Mouse (Mus musculus) spleen, adult 2 months (tissue): ENCODE data around the gene Jarid2. TPM values are rescaled to one million over a fixed set of nuclear protein-coding genes. Genes with fewer than 3 reads are reported as not detected.

Experiments used
- DNase-seq, 2 experiments: peaks; one replicate each; pipeline versions ENCODE4 v3.0.0 to v3.0.0-alpha.2; 2012 to 2021; ENCODE audit warnings: low spot score in 2 of 2, low read depth in 1 of 2
- H3K27ac ChIP-seq: fragments of 200-500 bp; 2 replicates; pipeline ENCODE4 v1.5.1; 2012; ENCODE audit warnings: low read length, inconsistent platforms; ENCODE audit not compliant: insufficient read depth
- H3K27me3 ChIP-seq: fragments of 200-500 bp; 2 replicates; pipeline ENCODE4 v1.6.1; 2012; ENCODE audit warnings: mild to moderate bottlenecking, moderate library complexity, low read length, inconsistent platforms; ENCODE audit not compliant: control insufficient read depth, insufficient read depth
- H3K36me3 ChIP-seq: fragments of 200-500 bp; 2 replicates; pipeline ENCODE4 v1.6.1; 2012; ENCODE audit warnings: mild to moderate bottlenecking, low read length, inconsistent platforms; ENCODE audit not compliant: control insufficient read depth, insufficient read depth
- H3K4me1 ChIP-seq: fragments of 200-500 bp; 2 replicates; pipeline ENCODE4 v1.6.1; 2011; ENCODE audit warnings: inconsistent platforms; ENCODE audit not compliant: control insufficient read depth, insufficient read depth, insufficient read length
- H3K4me3 ChIP-seq: fragments of 200-500 bp; 2 replicates; pipeline ENCODE4 v1.5.1; 2011; ENCODE audit warnings: mild to moderate bottlenecking, inconsistent platforms; ENCODE audit not compliant: insufficient read depth, insufficient read length; ENCODE audit errors: extremely low read depth
- CTCF ChIP-seq: fragments of 200-500 bp; IDR thresholded peaks from 2 replicates; pipeline ENCODE4 v1.5.1; 2011; ENCODE audit warnings: mild to moderate bottlenecking, inconsistent platforms; ENCODE audit not compliant: insufficient read depth, insufficient read length, insufficient replicate concordance; ENCODE audit errors: extremely low read depth
- POLR2A ChIP-seq: fragments of 200-500 bp; IDR thresholded peaks from 2 replicates; pipeline ENCODE4 v1.6.1; 2011; ENCODE audit warnings: low read depth, low read length, inconsistent platforms
- WGBS: fragments of 180-500 bp; shearing (Covaris S2); methylation state at CpG from one replicate; pipeline ENCODE4 v1.1.7; 2018; 5-methylcytosine and 5-hydroxymethylcytosine counted together
- polyA plus RNA-seq: library from polyadenylated mRNA; depleted of rRNA; stranded (reverse); fragments of >200 nt; gene quantifications from 2 replicates; pipeline ENCODE4 v1.2.3, GENCODE M21; 2012

Gene Jarid2
- polyA plus RNA-seq, 1 experiment, result 10.9 TPM

- Histone ChIP-seq H3K4me1 (peaks cover 11% of the 10 kb centered on the region), H3K4me3 (no peak overlapping the region), H3K27ac (no peak overlapping the region), H3K36me3 (no peaks in the 10 kb centered on the region), H3K27me3 (no peaks in the 10 kb centered on the region)
- TF ChIP-seq POLR2A, result no peak
- no peak for TF ChIP-seq CTCF
- WGBS, result 66% methylated on average over 2 of the region's 2 CpGs
- DNase-seq, result no peak
Measured at GRCm38 (mm10) chr13:44789982-44790381, 60.7 kb downstream of the Jarid2 start.

- Histone ChIP-seq H3K27me3 (no peaks in the 10 kb centered on the region), H3K4me1 (peaks cover 11% of the 10 kb centered on the region), H3K36me3 (no peaks in the 10 kb centered on the region), H3K27ac (no peak overlapping the region), H3K4me3 (no peak overlapping the region)
- WGBS, result 74% methylated on average over 3 of the region's 3 CpGs
- no peak for TF ChIP-seq CTCF
- TF ChIP-seq POLR2A, result no peak
- no peak for DNase-seq
Measured at GRCm38 (mm10) chr13:44792361-44792892, 63.2 kb downstream of the Jarid2 start.

GRCm38 (mm10) chr13:44795891-44796290, 66.6 kb downstream of the Jarid2 start:
- Histone ChIP-seq H3K27ac (no peak overlapping the region), H3K4me1 (peaks cover 18% of the 10 kb centered on the region), H3K4me3 (no peak overlapping the region), H3K27me3 (no peaks in the 10 kb centered on the region), H3K36me3 (no peaks in the 10 kb centered on the region)
- WGBS, result 81% methylated on average over 3 of the region's 3 CpGs
- no peak for DNase-seq
- TF ChIP-seq CTCF, result no peak
- TF ChIP-seq POLR2A, result no peak

GRCm38 (mm10) chr13:44796775-44797174, 67.5 kb downstream of the Jarid2 start:
- DNase-seq, result no peak
- Histone ChIP-seq H3K4me1 (peaks cover 23% of the 10 kb centered on the region), H3K36me3 (no peaks in the 10 kb centered on the region), H3K4me3 (no peak overlapping the region), H3K27me3 (no peaks in the 10 kb centered on the region), H3K27ac (no peak overlapping the region)
- 76% methylated on average over 2 of the region's 2 CpGs for WGBS
- TF ChIP-seq CTCF (no peak), POLR2A (no peak)

- Histone ChIP-seq H3K4me3 (no peak overlapping the region), H3K36me3 (no peaks in the 10 kb centered on the region), H3K27ac (no peak overlapping the region), H3K4me1 (peaks cover 20% of the 10 kb centered on the region), H3K27me3 (no peaks in the 10 kb centered on the region)
- 91% methylated on average over 3 of the region's 3 CpGs for WGBS
- DNase-seq, result no peak
- TF ChIP-seq POLR2A (no peak), CTCF (no peak)
Measured at GRCm38 (mm10) chr13:44798280-44798679, 69.0 kb downstream of the Jarid2 start.

- Histone ChIP-seq H3K27me3 (no peaks in the 10 kb centered on the region), H3K27ac (peak overlapping the region; percentile 57; the same call in 1 of the 2 replicates), H3K36me3 (no peaks in the 10 kb centered on the region), H3K4me3 (no peak overlapping the region), H3K4me1 (peaks cover 18% of the 10 kb centered on the region)
- no peak for DNase-seq
- TF ChIP-seq CTCF (no peak), POLR2A (no peak)
Measured at GRCm38 (mm10) chr13:44799166-44799565, 69.9 kb downstream of the Jarid2 start.

- TF ChIP-seq POLR2A, result no peak
- no peaks in the 10 kb centered on the region for H3K27me3 ChIP-seq
- peaks cover 15% of the 10 kb centered on the region for H3K4me1 ChIP-seq
- DNase-seq, result peak; percentile 39 to 83
- WGBS, result 4% methylated on average over 7 of the region's 7 CpGs
- H3K36me3 ChIP-seq, result no peaks in the 10 kb centered on the region
- peak overlapping the region; percentile 69 for H3K27ac ChIP-seq
- peak overlapping the region; percentile 12; the same call in 1 of the 2 replicates for H3K4me3 ChIP-seq
Measured at GRCm38 (mm10) chr13:44800059-44800458, 70.8 kb downstream of the Jarid2 start.
